Mouse (Mus musculus): ENCODE results near the gene Gm28308. TPM values are rescaled to one million over a fixed set of nuclear protein-coding genes. Genes with fewer than 3 reads are reported as not detected.

The Gm28308 gene
- polyA plus RNA-seq, 1 experiment: not detected

GRCm38 (mm10) chr6:52200073-52200750, 12.9 kb downstream of the Gm28308 start:
- Histone ChIP-seq H3K4me1 (ENCODE audit: control insufficient read depth, insufficient read depth, insufficient read length) (0 out of 2 replicates have a peak, but pooled peaks cover 2% of the 10 kb centered on the region), H3K36me3 (ENCODE audit: control insufficient read depth, insufficient read depth, low read length) (no peaks in the 10 kb centered on the region), H3K27ac (ENCODE audit: insufficient read depth, low read length) (0 out of 2 replicates have a peak overlapping the region, but pooled peaks have one; percentile 16), H3K4me3 (ENCODE audit: extremely low read depth, insufficient read depth, insufficient read length) (no peak overlapping the region), H3K27me3 (ENCODE audit: control insufficient read depth, insufficient read depth, low read length) (peaks cover 1% of the 10 kb centered on the region; the same call in 1 of the 2 replicates)
- no peak for TF ChIP-seq POLR2A (IDR thresholded peaks at IDR 0.05; ENCODE audit: low read depth, low read length)
- WGBS: 87% methylated on average over 30 of the region's 30 CpGs
- DNase-seq (ENCODE audit: low read depth in 1 of 2, low spot score in 2 of 2): no peak

GRCm38 (mm10) chr6:52197271-52197670, 15.9 kb downstream of the Gm28308 start:
- H3K4me1 ChIP-seq (ENCODE audit: control insufficient read depth, insufficient read depth, insufficient read length): peaks cover under 1% of the 10 kb centered on the region

GRCm38 (mm10) chr6:52196811-52197210, 16.3 kb downstream of the Gm28308 start:
- TF ChIP-seq CTCF (IDR thresholded peaks at IDR 0.05; ENCODE audit: extremely low read depth, insufficient read depth, insufficient read length, insufficient replicate concordance) (no peak), POLR2A (IDR thresholded peaks at IDR 0.05; ENCODE audit: low read depth, low read length) (no peak)
- DNase-seq (ENCODE audit: low read depth in 1 of 2, low spot score in 2 of 2): no peak
- 86% methylated on average over 9 of the region's 9 CpGs for WGBS
- Histone ChIP-seq H3K36me3 (ENCODE audit: control insufficient read depth, insufficient read depth, low read length) (no peaks in the 10 kb centered on the region), H3K4me1 (ENCODE audit: control insufficient read depth, insufficient read depth, insufficient read length) (peaks cover 3% of the 10 kb centered on the region), H3K27me3 (ENCODE audit: control insufficient read depth, insufficient read depth, low read length) (no peaks in the 10 kb centered on the region; the same call in 1 of the 2 replicates), H3K27ac (ENCODE audit: insufficient read depth, low read length) (0 out of 2 replicates have a peak overlapping the region, but pooled peaks have one; percentile 15), H3K4me3 (ENCODE audit: extremely low read depth, insufficient read depth, insufficient read length) (no peak overlapping the region)

More at GRCm38 (mm10) chr6:52197271-52197670, 15.9 kb downstream of the Gm28308 start:
- 81% methylated on average over 10 of the region's 10 CpGs for WGBS
- no peak for TF ChIP-seq CTCF (IDR thresholded peaks at IDR 0.05; ENCODE audit: extremely low read depth, insufficient read depth, insufficient read length, insufficient replicate concordance)
- no peak for TF ChIP-seq POLR2A (IDR thresholded peaks at IDR 0.05; ENCODE audit: low read depth, low read length)
- no peaks in the 10 kb centered on the region for H3K36me3 ChIP-seq (ENCODE audit: control insufficient read depth, insufficient read depth, low read length)
- no peak overlapping the region for H3K4me3 ChIP-seq (ENCODE audit: extremely low read depth, insufficient read depth, insufficient read length)
- no peaks in the 10 kb centered on the region; the same call in 1 of the 2 replicates for H3K27me3 ChIP-seq (ENCODE audit: control insufficient read depth, insufficient read depth, low read length)
- DNase-seq (ENCODE audit: low read depth in 1 of 2, low spot score in 2 of 2): no peak
- H3K27ac ChIP-seq (ENCODE audit: insufficient read depth, low read length): no peak overlapping the region

- no peak for DNase-seq (ENCODE audit: low read depth in 1 of 2, low spot score in 2 of 2)
- Histone ChIP-seq H3K36me3 (ENCODE audit: control insufficient read depth, insufficient read depth, low read length) (no peaks in the 10 kb centered on the region), H3K4me3 (ENCODE audit: extremely low read depth, insufficient read depth, insufficient read length) (no peak overlapping the region), H3K27ac (ENCODE audit: insufficient read depth, low read length) (no peak overlapping the region), H3K4me1 (ENCODE audit: control insufficient read depth, insufficient read depth, insufficient read length) (peaks cover 3% of the 10 kb centered on the region), H3K27me3 (ENCODE audit: control insufficient read depth, insufficient read depth, low read length) (peaks cover 7% of the 10 kb centered on the region)
- no peak for TF ChIP-seq POLR2A (IDR thresholded peaks at IDR 0.05; ENCODE audit: low read depth, low read length)
- TF ChIP-seq CTCF (IDR thresholded peaks at IDR 0.05; ENCODE audit: extremely low read depth, insufficient read depth, insufficient read length, insufficient replicate concordance): no peak
- 90% methylated on average over 10 of the region's 10 CpGs for WGBS
These were observed 18.4 kb downstream of the Gm28308 start for GRCm38 (mm10) chr6:52194690-52195089.

- H3K27ac ChIP-seq (ENCODE audit: insufficient read depth, low read length): peak overlapping the region; percentile 26; the same call in 1 of the 2 replicates
- peaks cover 3% of the 10 kb centered on the region for H3K4me1 ChIP-seq (ENCODE audit: control insufficient read depth, insufficient read depth, insufficient read length)
- WGBS: 4% methylated on average over 39 of the region's 55 CpGs
- peak overlapping the region; percentile 76 for H3K4me3 ChIP-seq (ENCODE audit: extremely low read depth, insufficient read depth, insufficient read length)
- peaks cover 7% of the 10 kb centered on the region for H3K27me3 ChIP-seq (ENCODE audit: control insufficient read depth, insufficient read depth, low read length)
- TF ChIP-seq CTCF (IDR thresholded peaks at IDR 0.05; ENCODE audit: extremely low read depth, insufficient read depth, insufficient read length, insufficient replicate concordance): no peak
- TF ChIP-seq POLR2A (IDR thresholded peaks at IDR 0.05; ENCODE audit: low read depth, low read length): peak; percentile 73
- no peaks in the 10 kb centered on the region for H3K36me3 ChIP-seq (ENCODE audit: control insufficient read depth, insufficient read depth, low read length)
- DNase-seq (ENCODE audit: low read depth in 1 of 2, low spot score in 2 of 2): peak; percentile 50 to 83
These were observed 21.1 kb downstream of the Gm28308 start for GRCm38 (mm10) chr6:52191860-52192550.

- no peak for DNase-seq (ENCODE audit: low read depth in 1 of 2, low spot score in 2 of 2)
- H3K27me3 ChIP-seq (ENCODE audit: control insufficient read depth, insufficient read depth, low read length): peaks cover 7% of the 10 kb centered on the region
- TF ChIP-seq POLR2A (IDR thresholded peaks at IDR 0.05; ENCODE audit: low read depth, low read length): no peak
- TF ChIP-seq CTCF (IDR thresholded peaks at IDR 0.05; ENCODE audit: extremely low read depth, insufficient read depth, insufficient read length, insufficient replicate concordance): no peak
- no peaks in the 10 kb centered on the region for H3K36me3 ChIP-seq (ENCODE audit: control insufficient read depth, insufficient read depth, low read length)
- H3K4me1 ChIP-seq (ENCODE audit: control insufficient read depth, insufficient read depth, insufficient read length): peaks cover 3% of the 10 kb centered on the region
- peak within 1 kb of the TSS; percentile 76 for H3K4me3 ChIP-seq (ENCODE audit: extremely low read depth, insufficient read depth, insufficient read length)
- H3K27ac ChIP-seq (ENCODE audit: insufficient read depth, low read length): peak within 1 kb of the TSS; percentile 26; the same call in 1 of the 2 replicates
- 13% methylated on average over 86 of the region's 102 CpGs for WGBS
These were observed 22.0 kb downstream of the Gm28308 start, which contains the start of gene Hoxa4 for GRCm38 (mm10) chr6:52190906-52191810. Gene Hoxa4, minus strand, starts transcription at chr6:52191753.
